Mouse (Mus musculus) stomach, postnatal 0 days (tissue): ENCODE data around the gene Rab42. TPM values are rescaled to one million over a fixed set of nuclear protein-coding genes. Genes with fewer than 3 reads are reported as not detected.

ENCODE experiments used
- ATAC-seq: fragments of 200-750 bp; cut with Nextera tagmentation; 2 replicates; pipeline ENCODE4 v1.8.0; 2017; ENCODE audit not compliant: low FRiP score, low TSS enrichment
- DNase-seq: peaks from one replicate; pipeline ENCODE4 v3.0.0-alpha.2; 2016; ENCODE audit warnings: low spot score
- H3K27ac ChIP-seq: fragments of 300-500 bp; sonication (generic); replicated peaks from 2 replicates; pipeline ENCODE4 v1.5.1; 2014; ENCODE audit warnings: mild to moderate bottlenecking, control low read depth
- H3K27me3 ChIP-seq: fragments of 300-500 bp; sonication (generic); 2 replicates; pipeline ENCODE4 v1.6.1; 2014; ENCODE audit warnings: low read length; ENCODE audit not compliant: control insufficient read depth, insufficient read depth
- H3K36me3 ChIP-seq: fragments of 300-500 bp; sonication (generic); 2 replicates; pipeline ENCODE4 v1.6.1; 2014; ENCODE audit warnings: low read length, mixed read lengths; ENCODE audit not compliant: control insufficient read depth, insufficient read depth
- H3K4me1 ChIP-seq: fragments of 300-500 bp; sonication (generic); replicated peaks from 2 replicates; pipeline ENCODE4 v1.6.1; 2014; ENCODE audit warnings: antibody characterized with exemption; ENCODE audit not compliant: control insufficient read depth, insufficient read depth
- H3K4me2 ChIP-seq: fragments of 300-500 bp; sonication (generic); replicated peaks from 2 replicates; pipeline ENCODE4 v1.6.1; 2014; ENCODE audit warnings: low read depth, mild to moderate bottlenecking, control low read depth, moderate library complexity
- H3K4me3 ChIP-seq: fragments of 300-500 bp; sonication (generic); 2 replicates; pipeline ENCODE4 v1.5.1; 2014; ENCODE audit warnings: low read depth, low read length, control low read depth
- H3K9ac ChIP-seq: fragments of 300-500 bp; sonication (generic); 2 replicates; pipeline ENCODE4 v1.6.1; 2014; ENCODE audit warnings: mild to moderate bottlenecking, low read length, control low read depth, mixed read lengths
- H3K9me3 ChIP-seq: fragments of 300-500 bp; sonication (generic); 2 replicates; pipeline ENCODE4 v1.6.1; 2016; ENCODE audit warnings: low read length; ENCODE audit not compliant: control insufficient read depth
- CTCF ChIP-seq: IDR thresholded peaks from 2 replicates; pipeline ENCODE4 v1.5.1; 2016; ENCODE audit warnings: antibody characterized with exemption, low read depth, mild to moderate bottlenecking, moderate library complexity
- EP300 ChIP-seq: optimal IDR thresholded peaks from 2 replicates; pipeline ENCODE3; 2016; ENCODE audit warnings: antibody characterized with exemption
- WGBS: fragments of 180-500 bp; shearing (Covaris S2); extraction: QIAGEN DNeasy Blood & Tissue Kit; methylation state at CpG from one replicate; pipeline ENCODE4 v1.1.7; 2014; 5-methylcytosine and 5-hydroxymethylcytosine counted together
- polyA plus RNA-seq: library from polyadenylated mRNA; unstranded; fragments of >200 nt; fragmentation: Nextera tagmentation; extraction: Ambion mirVana; gene quantifications from 2 replicates; pipeline ENCODE4 v1.2.1, GENCODE M21; 2015

The Rab42 gene
- polyA plus RNA-seq, 1 experiment from 2014 or later, result 2.3 TPM

DNA sequence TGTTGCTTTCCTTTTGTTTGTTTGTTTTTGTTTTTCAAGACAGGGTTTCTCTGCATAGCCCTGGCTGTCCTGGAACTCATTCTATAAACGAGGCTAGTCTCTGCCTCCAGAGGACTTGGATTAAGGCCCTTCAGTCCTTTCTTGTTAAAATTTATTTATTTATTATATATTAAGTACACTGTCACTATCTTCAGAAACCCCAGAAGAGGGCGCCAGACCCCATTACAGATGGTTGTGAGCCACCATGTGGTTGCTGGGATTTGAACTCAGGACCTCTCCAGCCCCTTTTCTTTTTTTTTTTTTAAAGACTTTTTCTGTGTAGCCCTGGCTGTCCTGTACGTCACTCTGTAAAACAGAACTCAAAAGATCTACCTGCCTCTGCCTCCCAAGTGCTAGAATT is 48.2 kb downstream of the Rab42 start:
- TF ChIP-seq CTCF, result peak; percentile 38; the same call in 1 of the 2 replicates
- TF ChIP-seq EP300, result no peak
- Histone ChIP-seq H3K4me1 (no peaks in the 10 kb centered on the region), H3K27me3 (no peaks in the 10 kb centered on the region), H3K36me3 (peaks cover 4% of the 10 kb centered on the region; the same call in 1 of the 2 replicates), H3K4me2 (no peak overlapping the region), H3K9ac (no peak overlapping the region), H3K9me3 (no peaks in the 10 kb centered on the region), H3K27ac (no peak overlapping the region), H3K4me3 (no peak overlapping the region)
- WGBS, result 78% methylated on average over 3 of the region's 3 CpGs
- no peak for DNase-seq
- ATAC-seq, result no peak

DNA sequence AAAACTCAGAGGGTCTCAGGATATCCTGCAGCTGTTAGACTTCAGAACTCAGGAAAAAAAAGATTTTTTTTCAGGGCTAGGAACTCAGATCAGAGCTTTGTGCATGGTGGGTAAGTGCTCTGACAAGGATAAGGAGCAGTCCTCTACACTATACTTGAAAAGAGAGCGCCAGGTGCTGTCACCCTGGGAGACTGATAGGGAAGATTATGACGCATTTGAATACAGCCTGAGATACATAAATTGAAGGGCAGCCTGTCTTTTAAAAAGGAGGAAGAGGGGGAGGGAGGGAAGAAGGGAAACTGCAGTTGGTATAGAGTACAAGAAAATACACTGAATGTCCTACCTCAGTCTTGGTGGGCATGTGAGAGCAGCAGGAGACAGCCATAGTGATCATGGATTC is 49.6 kb downstream of the Rab42 start:
- WGBS, result 62% methylated on average over 2 of the region's 2 CpGs
- no peaks in the 10 kb centered on the region for H3K4me1 ChIP-seq

DNA sequence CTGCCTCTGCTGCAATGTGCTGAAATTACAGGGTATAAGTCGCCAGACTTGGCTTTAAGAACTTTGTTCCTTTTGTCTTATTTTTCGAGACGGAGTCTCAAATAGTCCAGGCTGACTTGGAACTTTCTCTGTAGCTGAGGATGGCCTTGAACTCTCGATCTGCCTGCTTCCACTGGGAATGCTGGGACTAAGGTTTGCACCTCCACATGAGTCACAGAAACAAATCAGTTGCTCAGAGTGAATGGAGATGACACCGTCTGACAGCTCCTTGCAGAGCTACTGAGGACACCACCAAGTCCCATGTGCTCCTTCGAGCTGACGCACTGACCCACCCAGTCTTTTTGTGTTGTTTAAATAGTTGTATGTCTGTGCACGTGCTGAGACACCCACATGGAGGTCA is 50.1 kb downstream of the Rab42 start:
- no peak overlapping the region for H3K9ac ChIP-seq
- no peak for ATAC-seq
- no peaks in the 10 kb centered on the region for H3K9me3 ChIP-seq
- no peak for DNase-seq
- whole genome bisulfite sequencing, result 81% methylated on average over 8 of the region's 8 CpGs
- no peak overlapping the region for H3K27ac ChIP-seq
- TF ChIP-seq EP300 (no peak), CTCF (no peak)
- no peak overlapping the region for H3K4me2 ChIP-seq
- no peaks in the 10 kb centered on the region for H3K27me3 ChIP-seq
- H3K36me3 ChIP-seq, result peaks cover 7% of the 10 kb centered on the region
- H3K4me3 ChIP-seq, result no peak overlapping the region
- H3K4me1 ChIP-seq, result no peaks in the 10 kb centered on the region

More for the DNA sequence above, 49.6 kb downstream of the Rab42 start:
- DNase-seq (no peak), ATAC-seq (no peak)
- no peak overlapping the region for H3K9ac ChIP-seq
- H3K27me3 ChIP-seq, result no peaks in the 10 kb centered on the region
- no peak overlapping the region for H3K4me2 ChIP-seq
- no peaks in the 10 kb centered on the region for H3K9me3 ChIP-seq
- TF ChIP-seq CTCF (no peak), EP300 (no peak)
- peaks cover 6% of the 10 kb centered on the region for H3K36me3 ChIP-seq
- no peak overlapping the region for H3K4me3 ChIP-seq
- no peak overlapping the region for H3K27ac ChIP-seq

Other genes with a start within 250 kb of the Rab42 start
- 0.12 TPM in 1 of 2 replicates, not detected in the other for gene Gm10300, start 228.7 kb downstream of the Rab42 start, polyA plus RNA-seq
- 24.3 and 26.7 TPM in 2 replicates for gene Epb41, start 228.1 kb downstream of the Rab42 start, polyA plus RNA-seq
- 0.04 and 0.11 TPM in 2 replicates for gene Oprd1, start 158.9 kb downstream of the Rab42 start, polyA plus RNA-seq
- 52.6 and 53.8 TPM in 2 replicates for gene Ythdf2, start 91.1 kb downstream of the Rab42 start, polyA plus RNA-seq
- 11.2 and 11.4 TPM in 2 replicates for gene Gmeb1, start 41.8 kb downstream of the Rab42 start, polyA plus RNA-seq
- 23.9 and 24.0 TPM in 2 replicates for gene Taf12, start 29.0 kb downstream of the Rab42 start, polyA plus RNA-seq
- gene Trnau1ap, start 26.2 kb upstream of the Rab42 start, polyA plus RNA-seq, result 45.5 and 45.7 TPM in 2 replicates
- gene Rcc1, start 50.2 kb upstream of the Rab42 start, polyA plus RNA-seq, result 23.4 and 25.2 TPM in 2 replicates
- 17.6 and 20.6 TPM in 2 replicates for gene Phactr4, start 119.1 kb upstream of the Rab42 start, polyA plus RNA-seq
- gene Med18, start 160.5 kb upstream of the Rab42 start, polyA plus RNA-seq, result 12.2 and 13.6 TPM in 2 replicates
- 7.6 and 8.2 TPM in 2 replicates for gene Sesn2, start 207.1 kb upstream of the Rab42 start, polyA plus RNA-seq
- gene Atpif1, start 230.3 kb upstream of the Rab42 start, polyA plus RNA-seq, result 1,179 and 1,213 TPM in 2 replicates
- 103 and 116 TPM in 2 replicates for gene Dnajc8, start 232.2 kb upstream of the Rab42 start, polyA plus RNA-seq